Mouse (Mus musculus) gastrocnemius, adult 2 months (tissue): Measurements from ENCODE around the gene Clec2d. TPM values are rescaled to one million over a fixed set of nuclear protein-coding genes. Genes with fewer than 3 reads are reported as not detected.
A peak's percentile ranks its signal among the peaks of the same experiment; 100 is the strongest.

Experiments used
- DNase-seq: peaks from one replicate; pipeline ENCODE4 v3.0.0; 2022
- H3K27ac ChIP-seq: fragments of 200-600 bp; 2 replicates; pipeline ENCODE4 v1.8.1; 2022; ENCODE audit warnings: mild to moderate bottlenecking
- H3K4me3 ChIP-seq: fragments of 200-600 bp; 2 replicates; pipeline ENCODE4 v1.8.1; 2022; ENCODE audit warnings: mild to moderate bottlenecking, moderate library complexity
- CTCF ChIP-seq: fragments of 200-600 bp; IDR thresholded peaks from 2 replicates; pipeline ENCODE4 v1.8.1; 2022; ENCODE audit warnings: antibody characterized with exemption, mild to moderate bottlenecking, moderate library complexity
- intact Hi-C: fragments of 180-260 bp; cut with DNase I; formaldehyde crosslinking; loops from one replicate; pipeline ENCODE4 v1.15.1; 2025
- microRNA-seq: library from miRNA; unstranded; fragments of <30 nt; microRNA quantifications from one replicate; pipeline ENCODE4 v1.2.0, GENCODE M21; 2021
- total RNA-seq, 2 experiments: library from RNA; stranded (reverse); gene quantifications; 2 replicates each; pipeline ENCODE4 v1.2.3; 2021

The Clec2d gene
- total RNA-seq, 2 experiments from 2014 or later, result 73.7 to 109 TPM

DNA sequence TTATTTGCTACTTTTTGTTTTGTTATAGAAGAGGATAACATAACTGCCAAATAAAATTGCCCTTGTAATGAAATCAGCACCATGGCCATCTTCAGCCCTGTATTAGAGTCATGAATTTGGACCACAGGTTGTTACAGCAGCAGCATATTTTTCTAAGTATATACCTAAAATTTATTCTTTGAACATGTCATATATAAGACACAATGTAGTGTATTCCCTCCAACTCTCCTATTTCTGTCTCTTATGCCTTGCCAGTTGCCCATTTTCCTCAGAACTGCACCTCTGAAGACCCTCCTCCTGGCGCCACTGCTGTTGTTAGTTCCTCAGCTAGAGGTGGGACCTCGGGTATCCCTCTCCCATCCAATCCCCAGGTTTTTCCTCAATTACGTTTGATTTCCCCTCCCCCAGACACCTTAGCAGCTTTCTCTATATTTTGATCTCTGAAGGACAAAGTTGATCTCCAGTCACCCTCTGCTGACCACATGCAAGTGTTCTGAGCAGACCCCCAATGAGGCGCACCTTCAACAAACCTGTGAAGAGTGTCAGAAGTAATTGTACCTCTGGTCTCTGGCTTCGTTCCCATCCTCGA is 53.0 kb downstream of the Clec2d start:
- Histone ChIP-seq H3K27ac (peak overlapping the region; percentile 95), H3K4me3 (peak overlapping the region; percentile 59)
- DNase-seq, result no peak
- intact Hi-C loops, result no loop called here
- TF ChIP-seq CTCF, result no peak

GRCm38 (mm10) chr6:129233955-129234369 is 53.5 kb downstream of the Clec2d start:
- Histone ChIP-seq H3K27ac (peak overlapping the region; percentile 95), H3K4me3 (peak overlapping the region; percentile 59)
- intact Hi-C loops, result no loop called here
- peak; percentile 25 for DNase-seq
- no peak for TF ChIP-seq CTCF

GRCm38 (mm10) chr6:129234456-129235360 is 54.3 kb downstream of the Clec2d start:
- H3K27ac ChIP-seq, result peak overlapping the region; percentile 99
- H3K4me3 ChIP-seq, result peak overlapping the region; percentile 75
- intact Hi-C loops, result no loop called here
- DNase-seq, result peak; percentile 57
- TF ChIP-seq CTCF, result no peak

DNA sequence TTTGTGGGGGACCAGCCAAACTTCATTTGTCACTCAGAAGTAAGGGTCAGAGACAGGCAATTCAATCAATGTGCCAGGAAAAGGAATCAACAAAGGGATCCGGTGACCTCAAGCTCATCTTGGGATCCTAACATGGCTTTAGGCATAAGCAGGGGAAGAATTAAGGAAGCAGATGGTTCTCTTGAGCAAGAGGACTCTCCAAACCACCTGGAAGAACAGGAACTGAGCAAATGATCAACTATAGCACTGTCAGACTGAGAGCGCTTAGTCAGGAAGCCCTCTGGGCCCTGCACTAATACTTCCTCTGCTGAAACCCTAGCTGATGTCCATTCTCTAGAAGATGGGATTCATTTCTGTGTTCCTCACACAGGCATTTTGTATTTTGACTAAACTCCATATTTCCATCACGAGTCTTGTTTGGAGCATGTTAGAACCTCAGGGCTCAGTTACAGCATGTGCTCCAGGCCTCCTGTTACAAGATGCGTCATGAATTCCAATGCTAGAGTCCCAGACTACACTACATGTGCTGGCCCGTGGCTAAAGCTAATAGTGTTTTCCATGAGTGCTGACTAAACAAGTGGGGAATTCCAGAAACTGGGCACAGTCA is 55.5 kb downstream of the Clec2d start:
- no peak for TF ChIP-seq CTCF
- DNase-seq, result peak; percentile 75
- H3K27ac ChIP-seq, result peak overlapping the region; percentile 99
- intact Hi-C loops, result no loop called here
- H3K4me3 ChIP-seq, result peak overlapping the region; percentile 75

Small RNA genes within 50 kb of the gene (microRNA-seq; reads per million reads assigned to microRNA genes)
- gene Gm27514, result not detected

Other genes starting within 250 kb of the Clec2d start
- 1 to 10 TPM; 3.5 to 4.6 TPM for gene Clec2g, start 246.2 kb upstream of the Clec2d start, total RNA-seq
- not detected for gene Klrb1f, start 134.7 kb upstream of the Clec2d start, total RNA-seq
- gene Clec2e, start 79.7 kb upstream of the Clec2d start, total RNA-seq, result under 1 TPM; 0.11 to 0.23 TPM
- not detected for gene Cd69, start 94.8 kb downstream of the Clec2d start, total RNA-seq
- not detected for gene 4922502D21Rik, start 151.2 kb downstream of the Clec2d start, total RNA-seq
- gene Clec12a, start 162.1 kb downstream of the Clec2d start, total RNA-seq, result under 1 TPM in 1 of 2 experiments, not detected in 1; 0.14 TPM
- not detected for gene Clec12b, start 205.3 kb downstream of the Clec2d start, total RNA-seq
- gene Clec1b, start 216.7 kb downstream of the Clec2d start, total RNA-seq, result under 1 TPM in 1 of 2 experiments, not detected in 1; 0.42 TPM
- not detected for gene Clec9a, start 228.2 kb downstream of the Clec2d start, total RNA-seq